Mouse (Mus musculus) ES-E14 (cell line): ENCODE results near the gene Mdm2. TPM values are rescaled to one million over a fixed set of nuclear protein-coding genes. Genes with fewer than 3 reads are reported as not detected.

Experiments
- DNase-seq: peaks from one replicate; pipeline ENCODE4 v3.0.0-alpha.2; 2013; ENCODE audit warnings: low read depth, low spot score
- H3K27ac ChIP-seq: 2 replicates; pipeline ENCODE4 v1.5.1; 2012; ENCODE audit warnings: low read depth, mild to moderate bottlenecking, low read length, moderate library complexity, mixed read lengths; ENCODE audit not compliant: poor library complexity, insufficient read depth, severe bottlenecking
- H3K36me3 ChIP-seq: 2 replicates; pipeline ENCODE4 v1.6.1; 2012; ENCODE audit warnings: mild to moderate bottlenecking, low read length, moderate library complexity, mixed read lengths; ENCODE audit not compliant: control insufficient read depth, poor library complexity, insufficient read depth, severe bottlenecking
- H3K4me1 ChIP-seq, 2 experiments: fragments of 150-350 bp in 1 of 2; sonication (generic) in 1 of 2; 2 replicates each; pipeline ENCODE4 v1.6.1; 2012; ENCODE audit warnings: low read length in 2 of 2, mild to moderate bottlenecking in 1 of 2, mixed read lengths in 1 of 2; ENCODE audit not compliant: control insufficient read depth in 2 of 2, insufficient read depth in 2 of 2, poor library complexity in 1 of 2
- H3K4me3 ChIP-seq, 2 experiments: fragments of 150-350 bp in 1 of 2; sonication (generic) in 1 of 2; 2 replicates each; pipeline ENCODE4 v1.5.1; 2012; ENCODE audit warnings: low read length in 2 of 2, low read depth in 1 of 2, mild to moderate bottlenecking in 1 of 2, mixed read lengths in 1 of 2; ENCODE audit not compliant: insufficient read depth in 1 of 2, poor library complexity in 1 of 2, severe bottlenecking in 1 of 2
- H3K9ac ChIP-seq: 2 replicates; pipeline ENCODE4 v1.6.1; 2012; ENCODE audit warnings: low read depth, mild to moderate bottlenecking, low read length, mixed read lengths; ENCODE audit not compliant: poor library complexity, insufficient read depth, severe bottlenecking
- H3K9me3 ChIP-seq: fragments of 150-350 bp; sonication (generic); 2 replicates; pipeline ENCODE4 v1.6.1; 2012; ENCODE audit warnings: low read depth, mild to moderate bottlenecking, low read length; ENCODE audit not compliant: control insufficient read depth, insufficient read depth
- CHD2 ChIP-seq: IDR thresholded peaks from 2 replicates; pipeline ENCODE4 v1.6.1; 2014; ENCODE audit warnings: mild to moderate bottlenecking, low read depth, low read length, inconsistent platforms
- HCFC1 ChIP-seq: IDR thresholded peaks from 2 replicates; pipeline ENCODE4 v1.6.1; 2012; ENCODE audit warnings: low read length, inconsistent platforms, borderline replicate concordance; ENCODE audit not compliant: insufficient read depth
- MAFK ChIP-seq: IDR thresholded peaks from 2 replicates; pipeline ENCODE4 v1.6.1; 2014; ENCODE audit warnings: mild to moderate bottlenecking, low read depth, low read length, inconsistent platforms; ENCODE audit not compliant: insufficient read depth
- ZC3H11A ChIP-seq: IDR thresholded peaks from 2 replicates; pipeline ENCODE4 v1.6.1; 2012; ENCODE audit warnings: low read depth, mild to moderate bottlenecking, inconsistent platforms, low read length, borderline replicate concordance
- ZNF384 ChIP-seq: IDR thresholded peaks from 2 replicates; pipeline ENCODE4 v1.6.1; 2012; ENCODE audit warnings: low read depth, low read length, inconsistent platforms
- in situ Hi-C, 2 experiments: fragments of 600-800 bp; cut with MboI; formaldehyde crosslinking; loops; one replicate each; pipeline ENCODE4 v1.15.1; 2025; ENCODE audit warnings: low sequenced_read_pairs in 2 of 2, inconsistent platforms in 1 of 2; ENCODE audit not compliant: unreplicated experiment in 2 of 2
- total RNA-seq: library from RNA; depleted of rRNA; stranded (reverse); fragments of 300-350 nt; gene quantifications from 2 replicates; pipeline ENCODE4 v1.2.3, GENCODE M21; 2012

Gene Mdm2
- total RNA-seq, 1 experiment = 178 TPM

DNA sequence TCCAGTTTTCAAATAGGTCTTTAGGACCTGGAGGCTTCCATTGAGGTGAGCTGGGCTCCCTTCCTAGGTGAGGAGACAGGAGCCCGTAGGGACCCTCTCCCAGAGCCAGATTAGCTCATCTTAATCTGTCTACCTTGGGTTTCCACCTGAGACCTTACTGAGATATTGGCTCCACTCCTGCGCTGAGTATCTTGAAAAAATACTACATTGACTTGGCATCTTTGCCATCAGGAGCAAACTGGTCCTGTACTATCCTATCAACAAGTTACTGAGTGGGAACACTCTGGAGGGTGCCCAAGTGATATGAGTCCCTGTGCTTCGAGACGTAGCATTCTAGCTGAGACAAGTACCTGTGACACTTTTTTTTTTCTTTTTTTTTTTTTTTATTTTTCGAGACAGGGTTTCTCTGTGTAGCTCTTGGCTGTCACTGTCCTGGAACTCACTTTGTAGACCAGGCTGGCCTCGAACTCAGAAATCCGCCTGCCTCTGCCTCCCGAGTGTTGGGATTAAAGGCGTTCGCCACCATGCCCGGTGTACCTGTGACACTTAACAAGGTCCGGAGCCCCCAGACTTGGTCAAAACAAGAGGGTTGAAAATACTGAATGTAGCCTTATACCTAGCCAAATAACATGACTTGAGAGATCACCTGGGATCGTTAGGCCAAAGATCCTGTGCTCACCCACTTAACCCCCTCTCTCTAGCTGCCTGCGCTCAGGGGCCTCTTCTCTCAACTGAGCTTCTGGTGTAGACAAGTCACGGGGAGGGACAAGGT is 67.9 kb downstream of the Mdm2 start:
- Histone ChIP-seq H3K27ac (no peak overlapping the region), H3K4me1 (peaks cover 9 to 10% of the 10 kb centered on the region in 2 experiments)
- TF ChIP-seq CHD2 (no peak), HCFC1 (no peak), MAFK (no peak), ZNF384 (no peak), ZC3H11A (no peak)

GRCm38 (mm10) chr10:117642201-117642450 is 68.4 kb downstream of the Mdm2 start:
- Histone ChIP-seq H3K9ac (no peak overlapping the region), H3K27ac (no peak overlapping the region), H3K4me1 (peaks cover 4 to 5% of the 10 kb centered on the region in 2 experiments; a peak in 3 of 4 replicates), H3K9me3 (no peaks in the 10 kb centered on the region), H3K36me3 (no peaks in the 10 kb centered on the region), H3K4me3 (no peak overlapping the region)
- no peak for TF ChIP-seq CHD2
- TF ChIP-seq HCFC1 = no peak
- no peak for TF ChIP-seq ZC3H11A
- no peak for TF ChIP-seq MAFK
- no peak for TF ChIP-seq ZNF384
- DNase-seq = no peak
- in situ Hi-C loops = no loop called here

More for the DNA sequence above, 67.9 kb downstream of the Mdm2 start:
- H3K9me3 ChIP-seq = no peaks in the 10 kb centered on the region
- no peak overlapping the region for H3K9ac ChIP-seq
- no peak for DNase-seq
- in situ Hi-C loops = no loop called here
- H3K4me3 ChIP-seq = no peak overlapping the region
- H3K36me3 ChIP-seq = no peaks in the 10 kb centered on the region

GRCm38 (mm10) chr10:117641400-117642200 is 69.0 kb downstream of the Mdm2 start:
- Histone ChIP-seq H3K36me3 (no peaks in the 10 kb centered on the region), H3K27ac (no peak overlapping the region), H3K4me1 (peaks cover 3 to 4% of the 10 kb centered on the region in 2 experiments; a peak in 1 of 4 replicates), H3K9me3 (no peaks in the 10 kb centered on the region), H3K4me3 (no peak overlapping the region), H3K9ac (no peak overlapping the region)
- in situ Hi-C loops = no loop called here
- TF ChIP-seq MAFK = no peak
- TF ChIP-seq HCFC1 = no peak
- no peak for TF ChIP-seq ZNF384
- no peak for TF ChIP-seq CHD2
- no peak for TF ChIP-seq ZC3H11A
- DNase-seq = no peak

DNA sequence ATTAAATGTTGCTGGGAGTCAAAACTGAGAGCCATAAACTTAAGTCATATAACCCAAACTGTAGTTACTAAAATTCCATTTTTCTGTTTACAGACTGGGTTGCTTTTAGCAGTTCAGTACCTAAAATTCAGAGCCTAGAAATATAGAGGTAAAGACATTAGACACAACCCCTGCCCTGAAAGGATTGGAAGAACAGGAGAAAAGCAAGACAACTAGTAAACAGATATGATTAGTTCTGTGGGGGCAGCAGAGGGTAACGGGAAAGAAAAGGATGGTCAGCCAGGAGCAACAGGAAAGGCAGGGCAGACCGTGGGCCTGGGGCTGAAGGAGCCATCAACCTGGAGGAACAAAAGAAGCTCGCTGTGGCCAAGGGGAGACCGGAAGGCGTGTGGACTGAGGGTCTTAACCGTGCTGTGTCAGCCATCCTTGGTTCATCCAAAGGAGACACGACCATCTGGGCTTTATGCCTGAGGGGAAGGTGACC is 69.9 kb downstream of the Mdm2 start:
- TF ChIP-seq HCFC1 = no peak
- no peak for TF ChIP-seq MAFK
- TF ChIP-seq ZNF384 = no peak
- TF ChIP-seq CHD2 = no peak
- TF ChIP-seq ZC3H11A = no peak
- in situ Hi-C loops = no loop called here
- Histone ChIP-seq H3K4me1 (peaks cover 3 to 4% of the 10 kb centered on the region in 2 experiments; a peak in 1 of 4 replicates), H3K36me3 (no peaks in the 10 kb centered on the region), H3K4me3 (no peak overlapping the region), H3K9me3 (no peaks in the 10 kb centered on the region), H3K27ac (no peak overlapping the region), H3K9ac (no peak overlapping the region)
- DNase-seq = no peak
